Mouse (Mus musculus) MEL (cell line): ENCODE results near the gene Mrps26. TPM values are rescaled to one million over a fixed set of nuclear protein-coding genes. Genes with fewer than 3 reads are reported as not detected.

Experiments
- DNase-seq: peaks from one replicate; pipeline ENCODE4 v3.0.0; 2011; ENCODE audit warnings: low read depth, low spot score
- H3K27ac ChIP-seq: 2 replicates; pipeline ENCODE4 v1.5.1; 2012; ENCODE audit warnings: low read depth, mild to moderate bottlenecking, control low read depth, low read length, moderate library complexity; ENCODE audit not compliant: control insufficient read depth
- H3K27me3 ChIP-seq, 2 experiments: fragments of 150-350 bp in 1 of 2; sonication (generic) in 1 of 2; 2 replicates each; pipeline ENCODE4 v1.6.1; 2012; ENCODE audit warnings: low read length in 2 of 2, mild to moderate bottlenecking in 2 of 2, improper control_type of control experiment in 1 of 2, moderate library complexity in 1 of 2; ENCODE audit not compliant: insufficient read depth in 2 of 2, control insufficient read depth in 1 of 2
- H3K36me3 ChIP-seq, 2 experiments: 2 replicates each; pipeline ENCODE4 v1.6.1; 2012 to 2014; ENCODE audit warnings: low read length in 2 of 2, improper control_type of control experiment in 1 of 2, inconsistent platforms in 1 of 2, mild to moderate bottlenecking in 1 of 2; ENCODE audit not compliant: insufficient read depth in 2 of 2, control insufficient read depth in 1 of 2
- H3K4me1 ChIP-seq, 2 experiments: fragments of 150-350 bp in 1 of 2; sonication (generic) in 1 of 2; 2 replicates each; pipeline ENCODE4 v1.6.1; 2012; ENCODE audit warnings: low read length in 2 of 2, improper control_type of control experiment in 1 of 2, mild to moderate bottlenecking in 1 of 2; ENCODE audit not compliant: insufficient read depth in 2 of 2, control insufficient read depth in 1 of 2
- H3K4me3 ChIP-seq, 2 experiments: fragments of 150-350 bp in 1 of 2; sonication (generic) in 1 of 2; 2 replicates each; pipeline ENCODE4 v1.5.1; 2012; ENCODE audit warnings: low read depth in 2 of 2, low read length in 2 of 2, mild to moderate bottlenecking in 2 of 2, moderate library complexity in 2 of 2, control low read depth in 1 of 2, improper control_type of control experiment in 1 of 2; ENCODE audit not compliant: control insufficient read depth in 1 of 2, insufficient read depth in 1 of 2
- H3K79me2 ChIP-seq: 2 replicates; pipeline ENCODE4 v1.6.1; 2012; ENCODE audit warnings: mild to moderate bottlenecking, low read length, moderate library complexity; ENCODE audit not compliant: control insufficient read depth, poor library complexity, insufficient read depth
- H3K9ac ChIP-seq: 2 replicates; pipeline ENCODE4 v1.6.1; 2012; ENCODE audit warnings: low read depth, mild to moderate bottlenecking, control low read depth, low read length, moderate library complexity; ENCODE audit not compliant: control insufficient read depth, poor library complexity, severe bottlenecking
- H3K9me3 ChIP-seq: fragments of 150-350 bp; sonication (generic); replicated peaks from 2 replicates; pipeline ENCODE4 v1.6.1; 2012; ENCODE audit warnings: mild to moderate bottlenecking, low read length, improper control_type of control experiment, moderate library complexity; ENCODE audit not compliant: insufficient read depth
- BHLHE40 ChIP-seq: IDR thresholded peaks from 2 replicates; pipeline ENCODE4 v1.6.1; 2012; ENCODE audit warnings: low read depth, mild to moderate bottlenecking, inconsistent platforms, low read length, improper control_type of control experiment, borderline replicate concordance
- CHD1 ChIP-seq: IDR thresholded peaks from 2 replicates; pipeline ENCODE4 v1.6.1; 2012; ENCODE audit warnings: low read depth, mild to moderate bottlenecking, inconsistent platforms, low read length, improper control_type of control experiment
- E2F4 ChIP-seq: IDR thresholded peaks from 2 replicates; pipeline ENCODE4 v1.6.1; 2011; ENCODE audit warnings: low read depth, low read length, improper control_type of control experiment, borderline replicate concordance
- ELF1 ChIP-seq: IDR thresholded peaks from 2 replicates; pipeline ENCODE4 v1.6.1; 2014; ENCODE audit warnings: low read depth, mild to moderate bottlenecking, inconsistent platforms, low read length, improper control_type of control experiment, moderate library complexity
- EP300 ChIP-seq, 2 experiments: IDR thresholded peaks; 2 replicates each; pipeline ENCODE4 v1.6.1; 2011; ENCODE audit warnings: improper control_type of control experiment in 2 of 2, low read length in 2 of 2, low read depth in 1 of 2, mild to moderate bottlenecking in 1 of 2
- GATA1 ChIP-seq: IDR thresholded peaks from 2 replicates; pipeline ENCODE4 v1.6.1; 2011; ENCODE audit warnings: low read depth, low read length, improper control_type of control experiment
- HCFC1 ChIP-seq: IDR thresholded peaks from 2 replicates; pipeline ENCODE4 v1.6.1; 2012; ENCODE audit warnings: low read depth, mild to moderate bottlenecking, inconsistent platforms, low read length, improper control_type of control experiment, moderate library complexity
- KAT2A ChIP-seq: conservative IDR thresholded peaks from 2 replicates; pipeline ENCODE4 v1.6.1; 2012; ENCODE audit warnings: low read depth, low read length, improper control_type of control experiment, inconsistent platforms
- MAFK ChIP-seq: IDR thresholded peaks from 2 replicates; pipeline ENCODE4 v1.6.1; 2011; ENCODE audit warnings: low read depth, mild to moderate bottlenecking, low read length, improper control_type of control experiment, borderline replicate concordance
- MEF2A ChIP-seq: IDR thresholded peaks from 2 replicates; pipeline ENCODE4 v1.6.1; 2014; ENCODE audit warnings: low read depth, mild to moderate bottlenecking, inconsistent platforms, low read length, improper control_type of control experiment; ENCODE audit not compliant: poor library complexity, insufficient replicate concordance, severe bottlenecking; ENCODE audit errors: extremely low read depth
- MXI1 ChIP-seq: IDR thresholded peaks from 2 replicates; pipeline ENCODE4 v1.6.1; 2011; ENCODE audit warnings: mild to moderate bottlenecking, low read depth, low read length, improper control_type of control experiment
- MYB ChIP-seq: IDR thresholded peaks from 2 replicates; pipeline ENCODE4 v1.6.1; 2011; ENCODE audit warnings: mild to moderate bottlenecking, low read depth, low read length, improper control_type of control experiment
- MYC ChIP-seq: IDR thresholded peaks from 2 replicates; pipeline ENCODE4 v1.6.1; 2011; ENCODE audit warnings: low read depth, mild to moderate bottlenecking, low read length, improper control_type of control experiment, moderate library complexity
- POLR2A ChIP-seq, 2 experiments: IDR thresholded peaks; 2 replicates each; pipeline ENCODE4 v1.6.1; 2011 to 2012; ENCODE audit warnings: low read length in 2 of 2, mild to moderate bottlenecking in 2 of 2, control low read depth in 1 of 2, improper control_type of control experiment in 1 of 2, low read depth in 1 of 2, moderate library complexity in 1 of 2; ENCODE audit not compliant: control insufficient read depth in 1 of 2, insufficient read depth in 1 of 2, poor library complexity in 1 of 2
- POLR2AphosphoS5 ChIP-seq: IDR thresholded peaks from 2 replicates; pipeline ENCODE4 v1.6.1; 2012; ENCODE audit warnings: low read depth, borderline replicate concordance, mild to moderate bottlenecking, inconsistent platforms, low read length, moderate library complexity, mixed read lengths
- RCOR1 ChIP-seq: IDR thresholded peaks from 2 replicates; pipeline ENCODE4 v1.6.1; 2012; ENCODE audit warnings: low read depth, mild to moderate bottlenecking, inconsistent platforms, low read length, improper control_type of control experiment
- SIN3A ChIP-seq: IDR thresholded peaks from 2 replicates; pipeline ENCODE4 v1.6.1; 2012; ENCODE audit warnings: low read length, improper control_type of control experiment, inconsistent platforms
- TBP ChIP-seq: IDR thresholded peaks from 2 replicates; pipeline ENCODE4 v1.8.0; 2011; ENCODE audit warnings: low read depth, low read length, improper control_type of control experiment
- TCF12 ChIP-seq: IDR thresholded peaks from 2 replicates; pipeline ENCODE4 v1.6.1; 2014; ENCODE audit warnings: low read depth, mild to moderate bottlenecking, inconsistent platforms, low read length, improper control_type of control experiment, moderate library complexity
- USF1 ChIP-seq: IDR thresholded peaks from 2 replicates; pipeline ENCODE4 v1.6.1; 2014; ENCODE audit warnings: low read depth, mild to moderate bottlenecking, inconsistent platforms, low read length, improper control_type of control experiment, moderate library complexity
- USF2 ChIP-seq, 2 experiments: IDR thresholded peaks; 2 replicates each; pipeline ENCODE4 v1.6.1; 2011 to 2012; ENCODE audit warnings: improper control_type of control experiment in 2 of 2, low read length in 2 of 2, borderline replicate concordance in 1 of 2, inconsistent platforms in 1 of 2, low read depth in 1 of 2, mild to moderate bottlenecking in 1 of 2; ENCODE audit not compliant: insufficient read depth in 1 of 2
- ZC3H11A ChIP-seq: IDR thresholded peaks from 2 replicates; pipeline ENCODE4 v1.6.1; 2012; ENCODE audit warnings: low read depth, mild to moderate bottlenecking, inconsistent platforms, low read length, improper control_type of control experiment
- ZKSCAN1 ChIP-seq: IDR thresholded peaks from 2 replicates; pipeline ENCODE4 v1.6.1; 2012; ENCODE audit warnings: low read depth, mild to moderate bottlenecking, inconsistent platforms, low read length, improper control_type of control experiment, moderate library complexity
- ZNF384 ChIP-seq: IDR thresholded peaks from 2 replicates; pipeline ENCODE4 v1.6.1; 2012; ENCODE audit warnings: low read depth, mild to moderate bottlenecking, inconsistent platforms, low read length, improper control_type of control experiment
- polyA plus RNA-seq, 2 experiments: library from polyadenylated mRNA; stranded (reverse) in 1 of 2; unstranded in 1 of 2; fragments of >175 nt in 1 of 2; fragments of >200 nt in 1 of 2; gene quantifications; 2 replicates each; pipeline versions ENCODE4 v1.2.1 to v1.2.4; 2012; ENCODE audit warnings: low replicate concordance in 2 of 2, low read depth in 1 of 2; ENCODE audit not compliant: insufficient read length in 2 of 2, insufficient read depth in 1 of 2, missing spikeins in 1 of 2
- total RNA-seq: library from RNA; depleted of rRNA; stranded (reverse); fragments of 300-350 nt; gene quantifications from 2 replicates; pipeline ENCODE4 v1.2.3, GENCODE M21; 2012

Mrps26 gene
- total and polyA plus RNA-seq, 3 experiments, result 121 to 154 TPM; not detected in 1

DNA sequence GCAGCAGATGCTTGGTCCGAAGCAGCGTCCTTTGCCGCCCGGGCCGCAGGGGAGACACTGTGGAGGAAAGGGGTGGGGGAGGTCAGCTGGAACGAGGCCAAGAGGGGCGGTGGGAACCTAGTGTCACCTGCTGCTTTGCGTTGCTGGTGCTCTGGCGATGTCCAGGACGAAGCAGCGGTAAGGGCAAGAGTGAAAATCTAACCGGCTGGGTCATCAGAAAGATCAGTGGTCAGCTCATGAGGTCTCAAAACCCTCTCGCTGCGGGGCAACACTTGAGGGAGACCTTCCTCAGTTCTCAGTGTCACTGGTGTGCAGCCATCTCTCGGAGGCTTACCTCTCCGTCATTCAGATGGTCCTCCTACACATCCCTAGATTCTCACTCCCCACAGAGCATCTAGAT is 17.7 kb downstream of the Mrps26 start:
- H3K9me3 ChIP-seq, result no peaks in the 10 kb centered on the region
- no peak for TF ChIP-seq MYC
- TF ChIP-seq MYB, result no peak
- TF ChIP-seq ZC3H11A, result no peak
- TF ChIP-seq USF1, result no peak
- TF ChIP-seq TCF12, result no peak
- TF ChIP-seq SIN3A, result no peak
- no peak for TF ChIP-seq USF2 (IDR thresholded peaks at IDR 0.05; ENCODE audit: borderline replicate concordance in 1 of 2, insufficient read depth in 1 of 2, low read depth in 1 of 2, low read length in 2 of 2)
- no peak for TF ChIP-seq HCFC1
- no peak for TF ChIP-seq MEF2A
- DNase-seq, result no peak
- H3K27ac ChIP-seq, result no peak overlapping the region
- H3K9ac ChIP-seq, result no peak overlapping the region
- H3K4me3 ChIP-seq, result no peak overlapping the region
- H3K27me3 ChIP-seq, result no peaks in the 10 kb centered on the region
- 0 out of 4 replicates have a peak, but pooled peaks cover 0 to 2% of the 10 kb centered on the region in 2 experiments for H3K36me3 ChIP-seq
- H3K4me1 ChIP-seq, result peaks cover 0 to 16% of the 10 kb centered on the region in 2 experiments; a peak in 2 of 4 replicates
- no peaks in the 10 kb centered on the region for H3K79me2 ChIP-seq

DNA sequence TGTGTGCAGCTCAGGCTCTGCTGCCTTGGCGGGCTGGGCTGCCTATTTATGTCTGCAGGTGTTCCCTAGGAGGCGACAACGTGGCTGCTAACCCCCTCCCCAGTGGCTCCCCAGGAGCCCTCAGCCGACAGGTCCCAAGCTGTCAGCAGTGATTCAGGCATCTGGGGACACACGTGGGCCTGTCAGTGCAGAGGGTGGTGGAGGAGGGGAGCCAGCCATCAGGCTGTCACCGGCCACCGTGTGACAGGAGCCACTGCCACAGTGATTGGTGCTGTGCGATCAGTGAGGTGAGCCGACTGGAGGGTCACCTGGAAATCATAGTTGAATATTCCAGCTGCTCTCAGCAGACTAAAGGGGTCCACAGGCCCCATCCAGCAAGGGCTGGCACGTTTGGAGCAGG is 19.0 kb downstream of the Mrps26 start, which contains the start of gene Avp:
Gene Avp, minus strand, starts transcription at position 3 of the 400 bp plus-strand sequence.
- TF ChIP-seq BHLHE40 (no peak), RCOR1 (no peak), MAFK (no peak), CHD1 (no peak), E2F4 (no peak), POLR2A (IDR thresholded peaks at IDR 0.05; ENCODE audit: control insufficient read depth in 1 of 2, insufficient read depth in 1 of 2, low read depth in 1 of 2, low read length in 2 of 2, poor library complexity in 1 of 2) (no peak), ZNF384 (no peak), TBP (no peak), KAT2A (no peak), GATA1 (no peak), ELF1 (no peak), TCF12 (no peak), ZKSCAN1 (no peak), EP300 (IDR thresholded peaks at IDR 0.05; ENCODE audit: low read depth in 1 of 2, low read length in 2 of 2) (no peak), USF1 (no peak), HCFC1 (no peak), MXI1 (no peak), POLR2AphosphoS5 (no peak)
- Histone ChIP-seq H3K4me1 (peaks cover 0 to 19% of the 10 kb centered on the region in 2 experiments; a peak in 2 of 4 replicates), H3K36me3 (0 out of 4 replicates have a peak, but pooled peaks cover 0 to 2% of the 10 kb centered on the region in 2 experiments), H3K27me3 (no peaks in the 10 kb centered on the region), H3K9ac (no peak within 1 kb of the TSS), H3K79me2 (no peaks in the 10 kb centered on the region), H3K9me3 (no peaks in the 10 kb centered on the region), H3K27ac (no peak within 1 kb of the TSS), H3K4me3 (no peak within 1 kb of the TSS)
- DNase-seq, result no peak
